Mouse (Mus musculus) erythroblast, embryonic 14.5 days (primary cell): ENCODE data around the gene D430042O09Rik. TPM values are rescaled to one million over a fixed set of nuclear protein-coding genes. Genes with fewer than 3 reads are reported as not detected.
A peak's percentile ranks its signal among the peaks of the same experiment; 100 is the strongest.

Source experiments
- H3K27me3 ChIP-seq: 2 replicates; pipeline ENCODE4 v1.6.1; 2012; ENCODE audit warnings: inconsistent platforms; ENCODE audit not compliant: control insufficient read depth
- H3K36me3 ChIP-seq: 2 replicates; pipeline ENCODE4 v1.6.1; 2012; ENCODE audit warnings: mild to moderate bottlenecking, inconsistent platforms; ENCODE audit not compliant: control insufficient read depth
- H3K4me1 ChIP-seq: 2 replicates; pipeline ENCODE4 v1.6.1; 2012; ENCODE audit warnings: inconsistent platforms; ENCODE audit not compliant: control insufficient read depth
- H3K4me3 ChIP-seq: replicated peaks from 2 replicates; pipeline ENCODE3; 2012; ENCODE audit warnings: moderate library complexity, mild to moderate bottlenecking, inconsistent platforms
- H3K9me3 ChIP-seq: 2 replicates; pipeline ENCODE4 v1.6.1; 2012; ENCODE audit warnings: low read length, inconsistent platforms, mixed read lengths; ENCODE audit not compliant: control insufficient read depth
- GATA1 ChIP-seq: IDR thresholded peaks from 2 replicates; pipeline ENCODE4 v1.6.1; 2012; ENCODE audit warnings: low read length, inconsistent platforms, mixed read lengths
- TAL1 ChIP-seq: IDR thresholded peaks from 3 replicates; pipeline ENCODE4 v1.6.1; 2012; ENCODE audit warnings: low read length, inconsistent platforms, mixed read lengths
- polyA plus RNA-seq: library from polyadenylated mRNA; stranded (reverse); fragments of >175 nt; gene quantifications from 2 replicates; pipeline ENCODE4 v1.2.3, GENCODE M21; 2012

The D430042O09Rik gene
- 0.21 and 0.30 TPM in 2 replicates for polyA plus RNA-seq

GRCm38 (mm10) chr7:125707593-125708022, at the start of gene D430042O09Rik, which contains the start of gene Gtf3c1:
Gene D430042O09Rik, plus strand, starts transcription at chr7:125707888.
Gene Gtf3c1, minus strand, starts transcription at chr7:125707780.
- Histone ChIP-seq H3K36me3 (peaks cover 29% of the 10 kb centered on the region), H3K9me3 (no peaks in the 10 kb centered on the region), H3K27me3 (no peaks in the 10 kb centered on the region), H3K4me1 (peaks cover 40% of the 10 kb centered on the region), H3K4me3 (peak within 1 kb of the TSS; percentile 91)
- TF ChIP-seq GATA1 (no peak), TAL1 (no peak)

GRCm38 (mm10) chr7:125663654-125664053, 44.0 kb upstream of the D430042O09Rik start:
- no peak for TF ChIP-seq GATA1
- TF ChIP-seq TAL1: no peak
- Histone ChIP-seq H3K27me3 (no peaks in the 10 kb centered on the region), H3K9me3 (no peaks in the 10 kb centered on the region), H3K4me3 (no peak overlapping the region), H3K36me3 (peaks cover 93% of the 10 kb centered on the region), H3K4me1 (no peaks in the 10 kb centered on the region)

- no peak overlapping the region for H3K4me3 ChIP-seq
- H3K27me3 ChIP-seq: no peaks in the 10 kb centered on the region
- H3K36me3 ChIP-seq: peaks cover 98% of the 10 kb centered on the region
- no peaks in the 10 kb centered on the region for H3K9me3 ChIP-seq
- peaks cover 16% of the 10 kb centered on the region for H3K4me1 ChIP-seq
- TF ChIP-seq TAL1 (no peak), GATA1 (no peak)
Measured at GRCm38 (mm10) chr7:125670865-125671264, 36.8 kb upstream of the D430042O09Rik start.

GRCm38 (mm10) chr7:125671396-125671795, 36.3 kb upstream of the D430042O09Rik start:
- Histone ChIP-seq H3K36me3 (peaks cover 98% of the 10 kb centered on the region), H3K27me3 (no peaks in the 10 kb centered on the region), H3K9me3 (no peaks in the 10 kb centered on the region), H3K4me1 (peaks cover 16% of the 10 kb centered on the region), H3K4me3 (no peak overlapping the region)
- TF ChIP-seq TAL1 (no peak), GATA1 (no peak)

- H3K36me3 ChIP-seq: peaks cover 99% of the 10 kb centered on the region
- no peak overlapping the region for H3K4me3 ChIP-seq
- no peaks in the 10 kb centered on the region for H3K9me3 ChIP-seq
- TF ChIP-seq TAL1 (no peak), GATA1 (no peak)
- peaks cover 16% of the 10 kb centered on the region for H3K4me1 ChIP-seq
- no peaks in the 10 kb centered on the region for H3K27me3 ChIP-seq
Measured at GRCm38 (mm10) chr7:125674916-125675315, 32.8 kb upstream of the D430042O09Rik start.

GRCm38 (mm10) chr7:125678756-125679155, 28.9 kb upstream of the D430042O09Rik start:
- no peaks in the 10 kb centered on the region for H3K9me3 ChIP-seq
- no peak overlapping the region for H3K4me3 ChIP-seq
- TF ChIP-seq GATA1 (no peak), TAL1 (no peak)
- peaks cover 89% of the 10 kb centered on the region for H3K36me3 ChIP-seq
- H3K4me1 ChIP-seq: no peaks in the 10 kb centered on the region
- H3K27me3 ChIP-seq: no peaks in the 10 kb centered on the region

DNA sequence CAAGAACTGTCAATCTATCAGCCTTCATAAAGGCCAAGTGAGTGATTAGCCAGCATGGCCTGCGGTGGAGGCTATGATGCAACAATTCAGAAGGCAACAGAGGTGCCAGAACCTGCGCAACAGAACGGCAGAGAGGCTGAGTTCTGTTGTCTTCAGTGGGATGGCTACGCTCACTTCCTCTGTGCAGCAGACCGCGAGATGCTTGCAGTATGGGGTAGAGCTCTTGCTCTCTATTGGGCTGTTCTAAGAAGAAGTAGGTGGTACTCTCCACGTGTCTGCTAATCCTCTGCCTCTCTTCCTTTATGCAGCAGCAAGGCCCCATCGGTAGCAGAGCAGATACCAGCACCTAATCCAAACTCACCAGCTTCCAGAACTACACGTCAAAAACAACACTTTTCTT, 27.8 kb upstream of the D430042O09Rik start:
- no peak for TF ChIP-seq GATA1
- TF ChIP-seq TAL1: no peak
- Histone ChIP-seq H3K4me1 (no peaks in the 10 kb centered on the region), H3K4me3 (no peak overlapping the region), H3K27me3 (no peaks in the 10 kb centered on the region), H3K36me3 (peaks cover 81% of the 10 kb centered on the region), H3K9me3 (no peaks in the 10 kb centered on the region)

DNA sequence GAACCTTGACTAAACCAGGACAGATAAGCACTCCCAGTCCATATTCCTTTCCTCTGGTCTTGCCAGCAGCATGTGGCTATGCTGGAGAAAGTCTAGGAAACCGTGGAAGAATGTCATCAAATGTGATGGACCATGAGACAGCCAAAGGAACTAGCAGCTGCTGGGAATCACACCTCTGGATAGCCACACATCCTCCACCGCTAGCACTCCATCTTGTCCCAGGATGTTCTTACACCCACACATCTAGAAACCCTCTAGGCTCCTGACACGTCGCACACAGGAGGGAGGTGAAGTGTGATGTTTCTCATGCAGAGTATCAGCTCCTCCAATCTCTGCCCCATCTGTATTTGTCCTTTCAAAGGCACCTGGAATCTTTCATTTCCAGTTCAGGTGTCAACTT, 17.2 kb upstream of the D430042O09Rik start:
- Histone ChIP-seq H3K4me3 (no peak overlapping the region), H3K27me3 (no peaks in the 10 kb centered on the region), H3K9me3 (no peaks in the 10 kb centered on the region; the same call in 1 of the 2 replicates), H3K4me1 (no peaks in the 10 kb centered on the region), H3K36me3 (peaks cover 94% of the 10 kb centered on the region)
- TF ChIP-seq GATA1: no peak
- TF ChIP-seq TAL1: no peak

GRCm38 (mm10) chr7:125694056-125694455, 13.6 kb upstream of the D430042O09Rik start:
- Histone ChIP-seq H3K27me3 (no peaks in the 10 kb centered on the region), H3K36me3 (peaks cover 100% of the 10 kb centered on the region), H3K9me3 (peaks cover 11% of the 10 kb centered on the region), H3K4me1 (no peaks in the 10 kb centered on the region), H3K4me3 (no peak overlapping the region)
- TF ChIP-seq TAL1 (no peak), GATA1 (no peak)

- Histone ChIP-seq H3K9me3 (peaks cover 17% of the 10 kb centered on the region), H3K27me3 (no peaks in the 10 kb centered on the region), H3K4me1 (peaks cover 27% of the 10 kb centered on the region), H3K36me3 (peaks cover 77% of the 10 kb centered on the region), H3K4me3 (no peak overlapping the region)
- TF ChIP-seq TAL1 (no peak), GATA1 (no peak)
Measured at GRCm38 (mm10) chr7:125702791-125703190, 4.9 kb upstream of the D430042O09Rik start.
